Mouse (Mus musculus) lung, adult 2 months (tissue): ENCODE results near the gene Psip1.

Source experiments
- CTCF ChIP-seq: fragments of 200-500 bp; IDR thresholded peaks from 2 replicates; pipeline ENCODE4 v1.5.1; 2011; ENCODE audit warnings: mild to moderate bottlenecking, low read length, control low read depth; ENCODE audit not compliant: insufficient read depth
- POLR2A ChIP-seq: fragments of 200-500 bp; IDR thresholded peaks from 2 replicates; pipeline ENCODE4 v1.6.1; 2011; ENCODE audit warnings: low read depth, mild to moderate bottlenecking, control low read depth, low read length, borderline replicate concordance; ENCODE audit errors: extremely low read depth

GRCm38 (mm10) chr4:83409867-83410505 is 76.3 kb downstream of the Psip1 start:
- TF ChIP-seq CTCF (no peak), POLR2A (no peak)
